Mouse (Mus musculus) ES-Bruce4 (cell line): ENCODE measurements at regions not wholly inside any gene's neighbourhood (a gene's known extent, or its start where the extent isn't known, plus 50 kb on each side); places are given as distances from the start of the nearest gene placed in this dataset.

Experiments
- CTCF ChIP-seq: IDR thresholded peaks from one replicate; pipeline ENCODE4 v1.8.1; 2011; ENCODE audit warnings: low read depth, low read length
- EP300 ChIP-seq: IDR thresholded peaks from 2 replicates; pipeline ENCODE4 v1.6.1; 2011; ENCODE audit warnings: low read depth, low read length; ENCODE audit not compliant: insufficient read depth

DNA sequence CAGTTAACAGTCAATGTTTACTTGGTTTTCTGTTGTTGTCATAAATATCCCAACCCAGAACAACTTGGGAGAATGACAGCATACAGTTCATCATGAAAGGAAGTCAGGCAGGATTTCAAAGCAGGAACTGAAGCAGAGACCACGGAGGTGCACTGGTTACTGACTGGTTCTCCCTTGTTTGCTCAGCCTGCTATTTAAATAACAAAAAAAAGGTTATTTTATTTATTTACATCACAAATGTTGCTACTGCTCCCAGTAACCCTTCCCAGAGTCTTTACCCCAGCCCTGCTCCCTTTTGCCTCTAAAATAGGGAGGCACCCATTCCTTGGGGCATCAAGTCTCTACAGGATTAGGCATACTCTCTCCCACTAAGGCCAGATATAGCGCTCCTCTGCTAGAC is 461.8 kb upstream of the Slc8a1 start:
- TF ChIP-seq EP300 (no peak), CTCF (no peak)
